In genomic region chr7:69510389-69510788, GRCm38 (mm10) we compare ENCODE assay signal across 16 mouse cellular contexts.
DNase-seq lines count a peak whose midpoint lies in the region; ATAC-seq and TF ChIP-seq lines count a peak whose summit lies in the region.
"Had no signal": no experiment of that assay in that cellular context is flagged by ENCODE, and none has a peak within 500 bp of the region (broad histone marks: within the 10 kb centered on the region; RNA-seq: fewer than 3 reads in every experiment).

No protein-coding gene starts in this region.

- TF ChIP-seq POLR2A in myocyte (IDR thresholded peaks at IDR 0.05; ENCODE audit: insufficient read length, low read depth), result no peak

- no peaks in the 10 kb centered on the region for H3K36me3 ChIP-seq in heart, embryonic 10.5 days
- H3K36me3 ChIP-seq in hindbrain, embryonic 14.5 days (replicated peaks; ENCODE audit: control insufficient read depth, insufficient read depth), result no peaks in the 10 kb centered on the region
- H3K36me3 ChIP-seq in hindbrain, embryonic 16.5 days (ENCODE audit: control insufficient read depth, insufficient read depth, low read length), result no peaks in the 10 kb centered on the region
- H3K36me3 ChIP-seq in myocyte (ENCODE audit: control insufficient read depth, insufficient read depth), result no peaks in the 10 kb centered on the region
- H3K36me3 ChIP-seq: embryonic facial prominence, embryonic 10.5 days had no signal

- H3K79me2 ChIP-seq in myocyte (ENCODE audit: control insufficient read depth, insufficient read depth), result no peaks in the 10 kb centered on the region

- no peak overlapping the region for H3K9ac ChIP-seq in hindbrain, embryonic 14.5 days
- no peak overlapping the region for H3K9ac ChIP-seq in hindbrain, embryonic 16.5 days (ENCODE audit: low read depth, low read length)
- H3K9ac ChIP-seq: lung, embryonic 14.5 days had no signal

- H3K4me1 ChIP-seq in heart, embryonic 10.5 days, result no peaks in the 10 kb centered on the region
- no peaks in the 10 kb centered on the region for H3K4me1 ChIP-seq in hindbrain, embryonic 14.5 days (replicated peaks; ENCODE audit: control insufficient read depth, insufficient read depth, low read length)
- no peaks in the 10 kb centered on the region for H3K4me1 ChIP-seq in hindbrain, embryonic 16.5 days (ENCODE audit: control insufficient read depth, insufficient read depth, low read depth, low read length)
- H3K4me1 ChIP-seq: embryonic facial prominence, embryonic 10.5 days had no signal

- no peak for ATAC-seq in hindbrain, embryonic 14.5 days (ENCODE audit: low FRiP score)
- ATAC-seq in hindbrain, embryonic 16.5 days, result no peak
- ATAC-seq: Patski had no signal

- peak overlapping the region; percentile 19; the same call in 1 of the 2 replicates for H3K4me3 ChIP-seq in heart, embryonic 10.5 days
- H3K4me3 ChIP-seq in hindbrain, embryonic 14.5 days (replicated peaks; ENCODE audit: low read length), result no peak overlapping the region
- H3K4me3 ChIP-seq in hindbrain, embryonic 16.5 days (ENCODE audit: low read length), result no peak overlapping the region
- no peak overlapping the region for H3K4me3 ChIP-seq in myocyte
- H3K4me3 ChIP-seq: embryonic facial prominence, embryonic 10.5 days; erythroblast, embryonic 14.5 days had no signal

- no peak overlapping the region for H3K27ac ChIP-seq in heart, embryonic 10.5 days
- H3K27ac ChIP-seq in hindbrain, embryonic 14.5 days, result no peak overlapping the region
- H3K27ac ChIP-seq in hindbrain, embryonic 16.5 days (ENCODE audit: low read depth, low read length), result no peak overlapping the region
- H3K27ac ChIP-seq: embryonic facial prominence, embryonic 10.5 days had no signal

- no peaks in the 10 kb centered on the region for H3K27me3 ChIP-seq in heart, embryonic 10.5 days (ENCODE audit: insufficient read depth, poor library complexity, severe bottlenecking)
- H3K27me3 ChIP-seq in hindbrain, embryonic 14.5 days (ENCODE audit: control insufficient read depth, insufficient read depth, low read length), result no peaks in the 10 kb centered on the region
- H3K27me3 ChIP-seq in hindbrain, embryonic 16.5 days (replicated peaks; ENCODE audit: control insufficient read depth, insufficient read depth, low read length), result no peaks in the 10 kb centered on the region
- H3K27me3 ChIP-seq in myocyte (ENCODE audit: control insufficient read depth, insufficient read depth, insufficient read length), result no peaks in the 10 kb centered on the region

- no peak for DNase-seq in heart, embryonic 10.5 days (ENCODE audit: low spot score)
- DNase-seq in heart, postnatal 10 days, result no peak
- DNase-seq in hindbrain, embryonic 14.5 days (ENCODE audit: low spot score), result no peak
- DNase-seq in retina, postnatal 1 day, result peak; percentile 34
- DNase-seq in retina, embryonic 14.5 days (ENCODE audit: low spot score), result no peak
- DNase-seq in kidney, adult 18-20 months, result no peak
- DNase-seq: cerebellum, postnatal 14 days; kidney, adult 2 months; kidney, postnatal 25 days; lung, embryonic 14.5 days; thymus, adult 2 months had no signal

- H3ac ChIP-seq in myocyte (ENCODE audit: control insufficient read depth, insufficient read length), result no peak overlapping the region

- intact Hi-C loops in heart, postnatal 10 days (cut with DNase I), result no loop called here

- WGBS in heart, embryonic 10.5 days, result 57% methylated on average over 8 of the region's 8 CpGs
- WGBS in hindbrain, embryonic 14.5 days, result 43% methylated on average over 8 of the region's 8 CpGs
- 60% methylated on average over 8 of the region's 8 CpGs for WGBS in hindbrain, embryonic 16.5 days

- H3K4me2 ChIP-seq in hindbrain, embryonic 14.5 days (replicated peaks), result 0 out of 2 replicates have a peak overlapping the region, but pooled peaks have one; percentile 11
- no peak overlapping the region for H3K4me2 ChIP-seq in hindbrain, embryonic 16.5 days (ENCODE audit: low read length)
- peak overlapping the region; percentile 48 for H3K4me2 ChIP-seq in myocyte (ENCODE audit: low read depth)
- H3K4me2 ChIP-seq: lung, embryonic 14.5 days had no signal

- H3K9me3 ChIP-seq in heart, embryonic 10.5 days, result no peaks in the 10 kb centered on the region
- H3K9me3 ChIP-seq in hindbrain, embryonic 14.5 days (ENCODE audit: control insufficient read depth, low read length), result no peaks in the 10 kb centered on the region
- H3K9me3 ChIP-seq in hindbrain, embryonic 16.5 days (ENCODE audit: control insufficient read depth, low read length), result no peaks in the 10 kb centered on the region
- H3K9me3 ChIP-seq: embryonic facial prominence, embryonic 10.5 days had no signal

TF ChIP-seq in myocyte, 11 proteins besides CTCF, POLR2A, EP300 and RAD21:
- TF ChIP-seq TCF12 (IDR thresholded peaks at IDR 0.05; ENCODE audit: insufficient read depth, poor library complexity, severe bottlenecking) (no peak), SRF (IDR thresholded peaks at IDR 0.05; ENCODE audit: control insufficient read depth, insufficient read length, low read depth) (no peak), E2F4 (IDR thresholded peaks at IDR 0.05; ENCODE audit: insufficient read depth) (no peak), REST (IDR thresholded peaks at IDR 0.05; ENCODE audit: insufficient read depth, insufficient read length) (no peak), MYOD1 (IDR thresholded peaks at IDR 0.05; ENCODE audit: control insufficient read depth in 1 of 3, insufficient read length in 2 of 3, low read depth in 2 of 3) (no peak), USF1 (IDR thresholded peaks at IDR 0.05; ENCODE audit: low read depth) (no peak), TCF3 (IDR thresholded peaks at IDR 0.05; ENCODE audit: insufficient read length, low read depth) (no peak), POLR2AphosphoS2 (IDR thresholded peaks at IDR 0.05; ENCODE audit: insufficient read length, low read depth) (no peak), CEBPB (IDR thresholded peaks at IDR 0.05; ENCODE audit: insufficient read depth, poor library complexity, severe bottlenecking) (no peak), MYOG (IDR thresholded peaks at IDR 0.05; ENCODE audit: control insufficient read depth in 1 of 3, insufficient read depth in 1 of 3, insufficient read length in 2 of 3, low read depth in 2 of 3) (no peak), MAX (IDR thresholded peaks at IDR 0.05; ENCODE audit: low read depth) (no peak)
